Mouse (Mus musculus): ENCODE results near the gene H1foo. TPM values are rescaled to one million over a fixed set of nuclear protein-coding genes. Genes with fewer than 3 reads are reported as not detected.

The H1foo gene
- total and polyA plus RNA-seq, 3 experiments: not detected

GRCm38 (mm10) chr6:115901489-115901931 is 43.2 kb upstream of the H1foo start:
- TF ChIP-seq JUND (IDR thresholded peaks at IDR 0.05; ENCODE audit: low read depth, low read length) (no peak), GATA1 (IDR thresholded peaks at IDR 0.05; ENCODE audit: low read depth, low read length) (no peak), MYC (IDR thresholded peaks at IDR 0.05; ENCODE audit: low read depth, low read length) (no peak), NRF1 (IDR thresholded peaks at IDR 0.05; ENCODE audit: insufficient read depth, low read depth, low read length, poor library complexity, severe bottlenecking) (no peak), ZC3H11A (IDR thresholded peaks at IDR 0.05; ENCODE audit: low read depth, low read length) (no peak), USF1 (IDR thresholded peaks at IDR 0.05; ENCODE audit: low read depth, low read length) (no peak), RAD21 (IDR thresholded peaks at IDR 0.05; ENCODE audit: low read depth, low read length) (no peak), SMC3 (IDR thresholded peaks at IDR 0.05; ENCODE audit: low read depth, low read length) (no peak), TCF12 (IDR thresholded peaks at IDR 0.05; ENCODE audit: low read depth, low read length) (no peak), E2F4 (IDR thresholded peaks at IDR 0.05; ENCODE audit: borderline replicate concordance, low read depth, low read length) (no peak), POLR2AphosphoS2 (IDR thresholded peaks at IDR 0.05; ENCODE audit: low read length) (no peak), RCOR1 (IDR thresholded peaks at IDR 0.05; ENCODE audit: low read depth, low read length) (no peak), MEF2A (IDR thresholded peaks at IDR 0.05; ENCODE audit: extremely low read depth, insufficient replicate concordance, low read depth, low read length, poor library complexity, severe bottlenecking) (no peak), CTCF (IDR thresholded peaks at IDR 0.05 in 2 of 3, conservative IDR thresholded peaks at IDR 0.05 in 1 of 3; ENCODE audit: control insufficient read depth in 1 of 3, insufficient read depth in 1 of 3, low read depth in 2 of 3, low read length in 3 of 3, poor library complexity in 1 of 3, severe bottlenecking in 1 of 3) (no peak), MYB (IDR thresholded peaks at IDR 0.05; ENCODE audit: low read depth, low read length) (no peak), CHD2 (IDR thresholded peaks at IDR 0.05; ENCODE audit: low read length) (no peak), ZKSCAN1 (IDR thresholded peaks at IDR 0.05; ENCODE audit: low read depth, low read length) (no peak), TBP (IDR thresholded peaks at IDR 0.05; ENCODE audit: low read depth, low read length) (no peak), BHLHE40 (IDR thresholded peaks at IDR 0.05; ENCODE audit: borderline replicate concordance, low read depth, low read length) (no peak), ZMIZ1 (IDR thresholded peaks at IDR 0.05; ENCODE audit: low read depth, low read length) (no peak)
- H3K36me3 ChIP-seq (ENCODE audit: control insufficient read depth in 1 of 2, insufficient read depth in 2 of 2, low read length in 2 of 2): peaks cover 0 to 4% of the 10 kb centered on the region in 2 experiments; a peak in 1 of 4 replicates
- no peaks in the 10 kb centered on the region for H3K79me2 ChIP-seq (ENCODE audit: control insufficient read depth, insufficient read depth, low read length, poor library complexity)
- no peak for DNase-seq (ENCODE audit: low read depth, low spot score)
- no peak overlapping the region for H3K9ac ChIP-seq (ENCODE audit: control insufficient read depth, low read depth, low read length, poor library complexity, severe bottlenecking)
- no peak overlapping the region for H3K4me3 ChIP-seq (ENCODE audit: control insufficient read depth in 1 of 2, insufficient read depth in 1 of 2, low read depth in 2 of 2, low read length in 2 of 2)
- H3K27me3 ChIP-seq (ENCODE audit: control insufficient read depth in 1 of 2, insufficient read depth in 2 of 2, low read length in 2 of 2): no peaks in the 10 kb centered on the region
- H3K9me3 ChIP-seq (replicated peaks; ENCODE audit: insufficient read depth, low read length): no peaks in the 10 kb centered on the region
- peaks cover 3% of the 10 kb centered on the region in 2 experiments; a peak in 3 of 4 replicates for H3K4me1 ChIP-seq (ENCODE audit: control insufficient read depth in 1 of 2, insufficient read depth in 2 of 2, low read length in 2 of 2)
- H3K27ac ChIP-seq (ENCODE audit: control insufficient read depth, low read depth, low read length): no peak overlapping the region

- Histone ChIP-seq H3K27me3 (ENCODE audit: control insufficient read depth in 1 of 2, insufficient read depth in 2 of 2, low read length in 2 of 2) (no peaks in the 10 kb centered on the region), H3K9me3 (replicated peaks; ENCODE audit: insufficient read depth, low read length) (no peaks in the 10 kb centered on the region), H3K27ac (ENCODE audit: control insufficient read depth, low read depth, low read length) (no peak overlapping the region), H3K36me3 (ENCODE audit: control insufficient read depth in 1 of 2, insufficient read depth in 2 of 2, low read length in 2 of 2) (peaks cover 0 to 11% of the 10 kb centered on the region in 2 experiments; a peak in 1 of 4 replicates), H3K79me2 (ENCODE audit: control insufficient read depth, insufficient read depth, low read length, poor library complexity) (no peaks in the 10 kb centered on the region), H3K9ac (ENCODE audit: control insufficient read depth, low read depth, low read length, poor library complexity, severe bottlenecking) (no peak overlapping the region), H3K4me3 (ENCODE audit: control insufficient read depth in 1 of 2, insufficient read depth in 1 of 2, low read depth in 2 of 2, low read length in 2 of 2) (no peak overlapping the region), H3K4me1 (ENCODE audit: control insufficient read depth in 1 of 2, insufficient read depth in 2 of 2, low read length in 2 of 2) (peaks cover 8 to 11% of the 10 kb centered on the region in 2 experiments; a peak in 3 of 4 replicates)
- TF ChIP-seq EP300 (IDR thresholded peaks at IDR 0.05; ENCODE audit: low read depth in 1 of 2, low read length in 2 of 2) (no peak), USF2 (IDR thresholded peaks at IDR 0.05; ENCODE audit: borderline replicate concordance in 1 of 2, insufficient read depth in 1 of 2, low read depth in 1 of 2, low read length in 2 of 2) (no peak), TAL1 (IDR thresholded peaks at IDR 0.05; ENCODE audit: low read length) (no peak), MYC (IDR thresholded peaks at IDR 0.05; ENCODE audit: low read depth, low read length) (no peak), USF1 (IDR thresholded peaks at IDR 0.05; ENCODE audit: low read depth, low read length) (no peak), RAD21 (IDR thresholded peaks at IDR 0.05; ENCODE audit: low read depth, low read length) (no peak), NRF1 (IDR thresholded peaks at IDR 0.05; ENCODE audit: insufficient read depth, low read depth, low read length, poor library complexity, severe bottlenecking) (no peak), ZKSCAN1 (IDR thresholded peaks at IDR 0.05; ENCODE audit: low read depth, low read length) (no peak), JUND (IDR thresholded peaks at IDR 0.05; ENCODE audit: low read depth, low read length) (no peak), E2F4 (IDR thresholded peaks at IDR 0.05; ENCODE audit: borderline replicate concordance, low read depth, low read length) (no peak), NELFE (IDR thresholded peaks at IDR 0.05; ENCODE audit: low read depth, low read length) (no peak), POLR2AphosphoS2 (IDR thresholded peaks at IDR 0.05; ENCODE audit: low read length) (no peak), SIN3A (IDR thresholded peaks at IDR 0.05; ENCODE audit: low read length) (no peak), TCF12 (IDR thresholded peaks at IDR 0.05; ENCODE audit: low read depth, low read length) (no peak)
- DNase-seq (ENCODE audit: low read depth, low spot score): no peak
Observed at GRCm38 (mm10) chr6:115902545-115902944, 42.2 kb upstream of the H1foo start.
